Mouse (Mus musculus) embryo, embryonic 10 days (tissue): ENCODE measurements around the gene L3mbtl4.

Experiments
- DNase-seq: peaks from one replicate; pipeline ENCODE4 v3.0.0-alpha.2; 2015; ENCODE audit warnings: low spot score

The L3mbtl4 gene

GRCm38 (mm10) chr17:68273527-68273926 lies at the start of gene L3mbtl4:
TSS of gene L3mbtl4 (plus strand) at chr17:68273797.
- DNase-seq = peak; percentile 41

GRCm38 (mm10) chr17:68230484-68230883 lies 43.1 kb upstream of the L3mbtl4 start:
- DNase-seq = no peak

GRCm38 (mm10) chr17:68235380-68235779 lies 38.2 kb upstream of the L3mbtl4 start:
- DNase-seq = no peak

GRCm38 (mm10) chr17:68236992-68237391 lies 36.6 kb upstream of the L3mbtl4 start:
- DNase-seq = no peak

GRCm38 (mm10) chr17:68240171-68240570 lies 33.4 kb upstream of the L3mbtl4 start:
- no peak for DNase-seq

- DNase-seq = no peak
Observed at GRCm38 (mm10) chr17:68264835-68265557, 8.6 kb upstream of the L3mbtl4 start.

GRCm38 (mm10) chr17:68273954-68274353 lies 357 bp downstream of the L3mbtl4 start:
- DNase-seq = no peak

- no peak for DNase-seq
Observed at GRCm38 (mm10) chr17:68275138-68275537, 1.5 kb downstream of the L3mbtl4 start.

GRCm38 (mm10) chr17:68280915-68281314 lies 7.3 kb downstream of the L3mbtl4 start:
- no peak for DNase-seq

GRCm38 (mm10) chr17:68285119-68285782 lies 11.7 kb downstream of the L3mbtl4 start:
- DNase-seq = peak; percentile 30

- no peak for DNase-seq
Observed at GRCm38 (mm10) chr17:68288094-68288493, 14.5 kb downstream of the L3mbtl4 start.

GRCm38 (mm10) chr17:68288699-68289098 lies 15.1 kb downstream of the L3mbtl4 start:
- no peak for DNase-seq

GRCm38 (mm10) chr17:68291713-68292364 lies 18.2 kb downstream of the L3mbtl4 start:
- peak; percentile 28 for DNase-seq

GRCm38 (mm10) chr17:68308381-68308780 lies 34.8 kb downstream of the L3mbtl4 start:
- no peak for DNase-seq

GRCm38 (mm10) chr17:68312286-68312927 lies 38.8 kb downstream of the L3mbtl4 start:
- no peak for DNase-seq

GRCm38 (mm10) chr17:68320940-68321339 lies 47.3 kb downstream of the L3mbtl4 start:
- DNase-seq = no peak

- DNase-seq = no peak
Observed at GRCm38 (mm10) chr17:68322607-68323006, 49.0 kb downstream of the L3mbtl4 start.

GRCm38 (mm10) chr17:68332225-68332624 lies 58.6 kb downstream of the L3mbtl4 start:
- no peak for DNase-seq

- no peak for DNase-seq
Observed at GRCm38 (mm10) chr17:68333382-68333781, 59.8 kb downstream of the L3mbtl4 start.

GRCm38 (mm10) chr17:68338917-68339553 lies 65.4 kb downstream of the L3mbtl4 start:
- no peak for DNase-seq

- DNase-seq = no peak
Observed at GRCm38 (mm10) chr17:68357687-68358086, 84.1 kb downstream of the L3mbtl4 start.

GRCm38 (mm10) chr17:68371101-68371500 lies 97.5 kb downstream of the L3mbtl4 start:
- DNase-seq = no peak
